ENCODE assay signal across 16 mouse cellular contexts in the genomic region with DNA sequence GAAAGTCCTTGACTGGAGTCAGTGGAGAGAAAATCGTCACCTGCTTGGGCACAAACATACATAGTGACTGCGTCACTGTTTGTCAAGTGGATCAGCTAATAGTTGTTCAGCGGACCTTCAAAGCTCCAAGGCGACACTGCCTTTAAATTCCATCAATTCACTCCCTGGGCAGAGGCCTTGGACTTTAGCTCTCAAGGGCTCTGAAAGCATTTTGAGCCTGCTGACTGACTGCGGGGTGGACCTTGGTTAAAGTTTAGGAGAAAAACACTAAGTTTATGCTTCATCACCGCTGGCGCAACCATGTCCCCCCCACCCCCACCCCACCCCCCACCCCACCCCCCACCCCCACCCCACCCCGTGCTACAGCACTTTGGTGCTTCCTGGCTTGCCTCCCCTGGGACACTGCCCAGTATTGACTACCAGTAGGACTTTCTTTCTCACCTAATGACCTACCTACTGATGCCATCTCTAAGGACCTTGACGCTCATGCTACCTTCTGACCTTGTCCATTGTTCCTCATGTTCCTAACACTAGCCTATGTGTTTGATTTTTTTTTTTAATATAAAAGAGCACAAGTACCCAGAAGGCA.
DNase-seq lines count a peak whose midpoint lies in the region; ATAC-seq and TF ChIP-seq lines count a peak whose summit lies in the region.
"Had no signal": no experiment of that assay in that cellular context is flagged by ENCODE, and none has a peak within 500 bp of the region (broad histone marks: within the 10 kb centered on the region; RNA-seq: fewer than 3 reads in every experiment).

No protein-coding gene starts in this region.

- 57% methylated on average over 9 of the region's 9 CpGs for WGBS in intestine, embryonic 15.5 days
- 57% methylated on average over 9 of the region's 9 CpGs for WGBS in lung, embryonic 15.5 days

- intact Hi-C loops in gastrocnemius, adult 2 months (cut with DNase I), result no loop called here

- TF ChIP-seq CTCF in gastrocnemius, adult 2 months (IDR thresholded peaks at IDR 0.05), result no peak

- no peaks in the 10 kb centered on the region for H3K36me3 ChIP-seq in intestine, embryonic 15.5 days
- no peaks in the 10 kb centered on the region for H3K36me3 ChIP-seq in lung, embryonic 15.5 days
- H3K36me3 ChIP-seq: embryonic facial prominence, embryonic 10.5 days; forebrain, embryonic 12.5 days; heart, embryonic 15.5 days had no signal

- no peaks in the 10 kb centered on the region for H3K9me3 ChIP-seq in intestine, embryonic 15.5 days
- no peaks in the 10 kb centered on the region for H3K9me3 ChIP-seq in lung, embryonic 15.5 days
- H3K9me3 ChIP-seq: embryonic facial prominence, embryonic 10.5 days; forebrain, embryonic 12.5 days; heart, embryonic 15.5 days had no signal

- H3K27me3 ChIP-seq in intestine, embryonic 15.5 days (replicated peaks), result no peaks in the 10 kb centered on the region
- H3K27me3 ChIP-seq in lung, embryonic 15.5 days, result no peaks in the 10 kb centered on the region
- H3K27me3 ChIP-seq: forebrain, embryonic 12.5 days; heart, embryonic 15.5 days had no signal

- no peak overlapping the region for H3K4me2 ChIP-seq in intestine, embryonic 15.5 days (replicated peaks)
- no peak overlapping the region; the same call in 1 of the 2 replicates for H3K4me2 ChIP-seq in lung, embryonic 15.5 days
- H3K4me2 ChIP-seq: forebrain, embryonic 12.5 days; heart, embryonic 15.5 days had no signal

- 0 out of 2 replicates have a peak, but pooled peaks cover 3% of the 10 kb centered on the region for H3K4me1 ChIP-seq in intestine, embryonic 15.5 days (replicated peaks)
- peaks cover 9% of the 10 kb centered on the region for H3K4me1 ChIP-seq in lung, embryonic 15.5 days
- H3K4me1 ChIP-seq: embryonic facial prominence, embryonic 10.5 days; forebrain, embryonic 12.5 days; heart, embryonic 15.5 days had no signal

- peak; percentile 91 for ATAC-seq in intestine, embryonic 15.5 days
- ATAC-seq in lung, embryonic 15.5 days (ENCODE audit: borderline replicate concordance, extremely low read depth, low FRiP score, low TSS enrichment), result peak; percentile 49; the same call in 1 of the 2 replicates
- ATAC-seq: hindbrain, embryonic 16.5 days had no signal

- no peak overlapping the region for H3K4me3 ChIP-seq in intestine, embryonic 15.5 days (replicated peaks)
- no peak overlapping the region for H3K4me3 ChIP-seq in lung, embryonic 15.5 days
- no peak overlapping the region for H3K4me3 ChIP-seq in gastrocnemius, adult 2 months
- H3K4me3 ChIP-seq: embryonic facial prominence, embryonic 10.5 days; forebrain, embryonic 12.5 days; heart, embryonic 15.5 days; left cerebral cortex, adult 2 months had no signal

- H3K9ac ChIP-seq in intestine, embryonic 15.5 days, result no peak overlapping the region
- no peak overlapping the region for H3K9ac ChIP-seq in lung, embryonic 15.5 days
- H3K9ac ChIP-seq: forebrain, embryonic 12.5 days; heart, embryonic 15.5 days had no signal

- H3K27ac ChIP-seq in intestine, embryonic 15.5 days, result no peak overlapping the region
- H3K27ac ChIP-seq in lung, embryonic 15.5 days, result no peak overlapping the region
- no peak overlapping the region for H3K27ac ChIP-seq in gastrocnemius, adult 2 months
- H3K27ac ChIP-seq: embryonic facial prominence, embryonic 10.5 days; forebrain, embryonic 12.5 days; heart, embryonic 15.5 days; left cerebral cortex, adult 2 months had no signal

- peak; percentile 81 to 91 for DNase-seq in adrenal gland, adult (ENCODE audit: inconsistent age in 2 of 2, low spot score in 1 of 2)
- peak; percentile 61 to 76 for DNase-seq in kidney, postnatal 36 days
- DNase-seq in left cerebral cortex, adult 9 months (ENCODE audit: low spot score in 2 of 2), result no peak
- DNase-seq in thymus, postnatal 4 days, result no peak
- DNase-seq in heart, adult 11 months, result no peak
- DNase-seq in gastrocnemius, adult 2 months, result no peak
- DNase-seq: cerebellum, adult 8-10 months; gastrocnemius, postnatal 25 days; right cerebral cortex, adult 18-20 months had no signal

Comparison
In these comparisons a context has a peak if more than half of its experiments do, and no peak if none do; other contexts are left out.
1. DNase-seq: peak in adrenal gland, adult (2 of 2) and kidney, postnatal 36 days (2 of 2); none in left cerebral cortex, adult 9 months (0 of 2), thymus, postnatal 4 days (single experiment), heart, adult 11 months (single experiment) and gastrocnemius, adult 2 months (single experiment).